Mouse (Mus musculus) adipocyte (in vitro differentiated cells): ENCODE data around the gene Bcar1.
A peak's percentile ranks its signal among the peaks of the same experiment; 100 is the strongest.

Experiments
- DNase-seq: peaks from one replicate; pipeline ENCODE4 v3.0.0-alpha.2; 2016; ENCODE audit warnings: low spot score

Bcar1 gene

DNA sequence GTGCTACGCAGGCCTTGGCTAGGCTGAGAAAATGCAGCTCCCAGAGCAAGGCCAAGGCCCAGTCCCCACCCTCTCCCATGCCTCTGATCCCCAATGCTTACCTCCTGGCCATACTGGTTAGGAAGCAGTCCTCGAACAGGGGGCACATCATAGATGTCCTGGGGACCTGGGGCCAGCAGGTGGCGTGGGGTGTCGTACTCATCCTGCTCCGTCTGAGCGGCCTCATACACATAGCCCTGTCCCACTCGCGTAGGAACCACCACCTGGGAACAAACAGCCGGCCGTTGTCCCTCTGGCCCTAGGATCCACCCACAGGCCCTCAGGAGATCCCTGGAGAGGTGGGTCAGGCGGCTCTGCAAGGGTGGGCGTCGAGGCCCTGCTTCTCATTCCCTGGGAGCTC is 28.1 kb downstream of the Bcar1 start:
- no peak for DNase-seq

DNA sequence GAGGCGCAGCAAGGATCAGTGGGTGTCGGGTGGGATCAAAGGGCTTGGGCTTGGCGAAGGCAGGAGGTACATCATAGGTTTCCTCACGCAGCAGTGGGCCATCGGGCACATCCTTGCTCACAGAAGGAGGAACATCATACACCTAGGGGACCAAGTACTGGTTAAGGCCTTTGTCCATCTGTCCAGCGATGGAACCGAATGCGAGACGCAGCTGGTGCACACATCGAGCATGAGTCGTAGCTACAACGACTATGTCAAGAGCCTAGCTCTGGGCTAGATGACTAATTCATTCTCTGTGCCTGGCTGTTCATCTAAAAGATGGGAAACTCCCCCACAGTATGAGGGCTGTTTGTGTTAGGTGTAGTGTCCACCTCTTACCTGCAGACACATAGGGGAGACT is 29.3 kb downstream of the Bcar1 start:
- DNase-seq, result no peak

- no peak for DNase-seq
Observed at GRCm38 (mm10) chr8:111713817-111714216, 29.8 kb downstream of the Bcar1 start.

DNA sequence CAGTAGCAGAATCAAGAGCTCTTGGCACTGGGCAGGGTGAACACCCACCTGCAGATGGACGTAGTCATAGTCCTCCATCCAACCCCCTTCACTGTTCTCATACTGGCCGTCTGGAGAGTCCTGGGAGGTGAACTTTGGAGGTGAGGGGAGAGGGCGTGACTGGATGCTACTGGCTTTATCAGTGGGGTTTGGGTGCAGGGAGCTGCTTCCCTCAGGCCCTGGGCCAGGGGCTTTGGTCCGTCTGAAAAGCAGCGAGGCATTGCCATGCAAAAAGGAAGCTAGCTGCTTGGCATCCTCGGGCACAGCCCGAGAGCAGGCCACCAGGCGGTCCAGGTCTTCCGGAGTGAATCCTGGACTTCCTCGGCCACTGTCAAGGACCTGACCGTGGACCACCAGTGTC is 30.3 kb downstream of the Bcar1 start:
- no peak for DNase-seq

- peak; percentile 59 for DNase-seq
Observed at GRCm38 (mm10) chr8:111712588-111712987, 31.0 kb downstream of the Bcar1 start.

GRCm38 (mm10) chr8:111712135-111712534 is 31.5 kb downstream of the Bcar1 start:
- DNase-seq, result no peak

DNA sequence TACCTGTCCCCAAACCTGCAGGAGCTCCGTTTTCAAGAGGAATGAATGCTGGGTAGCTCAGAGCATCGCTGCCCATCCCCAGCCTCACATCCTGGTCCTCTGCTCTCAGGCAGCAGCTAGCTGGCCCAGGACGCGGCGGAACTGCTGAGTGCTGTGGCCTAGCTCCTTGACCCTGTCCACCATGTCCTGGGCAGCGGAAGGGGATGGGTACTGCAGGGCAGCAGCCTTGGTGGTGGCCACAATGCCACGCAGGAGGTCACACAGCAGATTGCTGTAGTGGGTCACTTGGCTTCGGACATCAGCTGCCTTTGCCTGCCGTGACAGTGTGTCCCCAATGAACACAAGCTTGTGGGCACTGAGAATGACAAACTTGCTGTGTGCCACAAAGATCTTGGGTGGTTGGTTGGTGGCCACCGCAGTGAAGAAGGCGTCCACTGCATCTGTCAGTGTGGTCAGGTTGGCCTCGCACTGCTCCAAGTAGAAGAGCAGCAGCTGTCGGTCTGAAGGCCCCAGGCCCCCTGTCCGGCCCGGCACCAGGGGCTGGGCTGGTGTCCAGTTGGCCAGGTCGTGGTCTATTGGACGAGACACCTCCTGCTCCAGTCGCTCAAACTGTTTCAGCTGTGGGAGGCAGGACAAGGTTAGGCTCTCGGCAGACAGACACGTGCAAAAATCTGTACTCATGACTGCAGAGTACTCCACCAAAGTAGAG is 32.7 kb downstream of the Bcar1 start:
- no peak for DNase-seq

DNA sequence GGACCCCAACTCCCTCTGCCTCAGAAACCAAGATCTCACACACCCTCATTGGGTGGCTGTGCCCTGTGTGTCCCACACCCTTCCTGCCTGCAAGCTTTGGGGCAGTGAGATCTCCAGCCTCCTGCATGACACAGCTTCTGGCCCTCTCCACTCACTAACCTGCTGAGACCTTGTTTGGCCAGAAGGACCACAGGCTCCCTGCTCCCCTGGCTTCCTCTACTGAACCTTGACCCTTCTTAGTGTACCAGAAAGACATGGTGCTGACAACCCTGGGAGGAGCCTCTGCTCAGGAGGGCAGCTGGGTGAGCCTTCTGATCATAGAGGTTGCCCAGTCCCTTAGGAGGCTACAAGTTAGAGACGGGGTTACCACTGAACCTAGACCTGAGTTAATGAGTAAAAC is 34.4 kb downstream of the Bcar1 start:
- no peak for DNase-seq

DNA sequence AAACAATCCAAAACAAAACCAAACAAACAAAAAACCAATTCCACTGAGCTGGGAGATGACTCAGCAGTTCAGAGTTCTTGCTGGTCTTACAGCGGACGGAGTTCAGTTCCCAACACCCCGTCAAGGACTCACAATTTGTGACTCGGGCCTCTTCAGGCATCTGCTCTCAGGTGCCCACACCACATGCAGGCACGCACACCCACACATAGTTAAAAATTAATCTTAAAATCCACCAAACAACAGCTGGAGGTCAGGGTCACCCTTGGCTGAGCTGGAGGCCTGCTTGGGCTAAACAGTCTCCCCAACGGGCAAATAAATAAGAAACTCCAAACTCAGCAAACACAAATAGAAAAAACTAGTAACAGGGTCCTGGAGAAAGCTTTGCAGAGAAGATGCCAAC is 35.3 kb downstream of the Bcar1 start:
- DNase-seq, result no peak

DNA sequence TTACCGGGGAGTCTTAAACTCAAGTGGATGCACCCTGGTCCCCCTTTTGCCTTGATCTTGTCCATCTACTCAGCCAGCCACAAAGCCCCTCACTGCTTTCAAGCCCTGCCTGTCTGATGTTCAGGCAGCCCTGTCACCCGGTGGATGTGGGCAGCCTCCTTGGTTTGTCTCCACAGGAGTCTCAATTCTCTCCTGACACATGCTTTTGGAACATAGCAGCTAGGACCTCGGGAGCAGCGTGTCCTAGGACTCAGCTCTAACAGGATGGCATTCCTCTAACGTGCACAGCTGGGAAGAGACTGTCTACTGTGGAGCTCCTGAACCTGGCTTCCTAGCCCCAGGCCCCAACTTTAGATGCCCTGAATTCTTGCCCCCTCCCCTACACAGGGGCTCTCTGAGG is 37.9 kb downstream of the Bcar1 start:
- DNase-seq, result no peak

DNA sequence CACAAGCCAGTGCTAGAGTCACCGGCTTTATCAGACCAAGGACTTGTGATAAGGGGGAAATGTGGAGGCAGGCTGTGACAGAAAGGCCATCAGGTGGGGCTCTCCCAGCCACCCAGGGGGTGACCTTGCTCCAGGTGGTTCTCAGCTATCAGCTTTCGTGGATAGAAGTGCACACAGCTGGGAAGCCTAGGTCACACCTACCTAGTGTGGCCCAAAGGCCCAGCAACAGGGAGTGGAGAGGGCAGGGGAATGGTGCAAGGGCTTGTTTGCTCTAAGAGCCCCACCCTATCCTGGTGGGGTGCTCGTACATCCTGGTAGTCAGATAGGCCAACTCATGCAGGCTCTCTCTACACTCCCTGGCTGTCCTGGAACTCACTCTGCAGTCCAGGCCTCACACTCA is 38.4 kb downstream of the Bcar1 start:
- DNase-seq, result no peak

DNA sequence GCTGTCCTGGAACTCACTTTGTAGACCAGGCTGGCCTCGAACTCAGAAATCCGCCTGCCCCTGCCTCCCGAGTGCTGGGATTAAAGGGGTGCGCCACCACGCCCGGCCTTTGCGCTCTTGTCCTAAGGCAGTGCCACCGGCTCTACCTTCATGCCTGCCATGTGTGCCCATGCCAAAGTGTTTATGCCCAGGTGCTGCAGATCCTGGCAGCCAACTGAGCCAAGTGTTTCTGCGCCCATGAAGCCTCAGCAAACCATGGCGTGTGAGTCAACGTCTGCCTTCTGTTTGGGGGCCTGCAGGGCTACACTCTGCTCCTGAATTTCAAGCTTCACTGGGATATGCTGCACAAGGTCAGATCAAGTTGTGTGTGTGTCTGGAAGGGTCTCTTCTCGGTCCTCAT is 39.0 kb downstream of the Bcar1 start:
- no peak for DNase-seq

DNA sequence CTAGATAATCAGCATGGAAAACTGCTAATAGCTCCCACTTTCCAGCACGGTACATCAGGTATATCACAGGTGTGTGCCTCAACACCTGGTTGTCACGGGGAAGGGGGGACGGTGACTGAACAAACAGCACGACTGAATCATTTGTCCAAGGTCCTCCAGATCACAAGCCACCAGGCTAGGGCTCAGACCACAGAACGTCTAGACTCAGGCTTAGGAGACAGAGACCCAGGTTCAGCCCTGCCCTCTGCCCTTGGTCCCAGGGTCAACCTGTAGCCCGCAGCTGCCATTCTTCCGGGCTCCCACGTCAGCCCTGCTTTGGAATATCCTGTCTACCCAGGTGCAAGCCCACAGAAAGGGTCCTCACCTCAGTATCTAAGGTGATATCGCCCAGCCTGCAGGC is 42.2 kb downstream of the Bcar1 start:
- DNase-seq, result no peak

- DNase-seq, result no peak
Observed at GRCm38 (mm10) chr8:111700740-111701139, 42.9 kb downstream of the Bcar1 start.

GRCm38 (mm10) chr8:111700201-111700600 is 43.4 kb downstream of the Bcar1 start:
- no peak for DNase-seq

GRCm38 (mm10) chr8:111699035-111699434 is 44.6 kb downstream of the Bcar1 start:
- DNase-seq, result no peak

DNA sequence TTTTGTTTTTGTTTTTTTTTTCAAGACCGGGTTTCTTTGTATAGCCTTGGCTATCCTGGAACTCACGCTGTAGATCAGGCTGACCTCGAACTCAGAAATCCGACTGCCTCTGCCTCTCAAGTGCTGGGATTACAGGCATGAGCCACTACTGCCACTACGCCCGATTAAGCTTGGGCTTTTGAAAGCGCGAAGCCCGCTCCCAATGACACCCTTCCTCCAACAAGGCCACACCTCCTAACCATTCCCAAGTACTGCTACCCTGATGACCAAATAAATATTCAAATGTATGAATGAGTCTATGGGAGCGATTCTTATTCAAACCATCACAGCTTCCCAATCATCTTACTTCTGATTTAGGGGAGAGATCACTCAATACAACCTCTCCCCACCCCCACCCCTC is 46.0 kb downstream of the Bcar1 start:
- DNase-seq, result no peak

GRCm38 (mm10) chr8:111695441-111695840 is 48.2 kb downstream of the Bcar1 start:
- no peak for DNase-seq

GRCm38 (mm10) chr8:111693261-111693741 is 50.3 kb downstream of the Bcar1 start:
- DNase-seq, result peak; percentile 53

GRCm38 (mm10) chr8:111690960-111691445 is 52.6 kb downstream of the Bcar1 start, which contains the start of gene Ctrb1:
Gene Ctrb1 (minus strand): TSS chr8:111691010.
- DNase-seq, result no peak

DNA sequence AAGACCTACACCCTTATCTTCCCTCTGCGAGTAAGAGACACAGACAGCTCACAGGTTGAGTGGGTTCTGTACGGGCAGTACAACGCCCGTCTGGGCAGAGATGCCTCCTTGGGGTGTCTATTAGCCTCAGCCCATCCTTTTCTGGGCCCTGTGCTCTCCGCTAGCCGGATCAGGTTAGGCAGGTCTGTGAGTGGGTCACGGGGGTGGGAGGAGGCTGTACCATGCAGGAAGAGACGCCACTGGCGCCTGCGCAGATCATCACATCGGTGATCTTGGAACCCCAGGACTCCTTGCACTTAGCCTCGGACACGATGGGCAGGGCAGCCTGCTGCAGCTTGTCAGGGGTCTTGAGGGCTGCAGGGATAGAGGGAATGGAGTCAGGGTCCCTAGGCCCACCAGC is 56.7 kb downstream of the Bcar1 start:
- no peak for DNase-seq

DNA sequence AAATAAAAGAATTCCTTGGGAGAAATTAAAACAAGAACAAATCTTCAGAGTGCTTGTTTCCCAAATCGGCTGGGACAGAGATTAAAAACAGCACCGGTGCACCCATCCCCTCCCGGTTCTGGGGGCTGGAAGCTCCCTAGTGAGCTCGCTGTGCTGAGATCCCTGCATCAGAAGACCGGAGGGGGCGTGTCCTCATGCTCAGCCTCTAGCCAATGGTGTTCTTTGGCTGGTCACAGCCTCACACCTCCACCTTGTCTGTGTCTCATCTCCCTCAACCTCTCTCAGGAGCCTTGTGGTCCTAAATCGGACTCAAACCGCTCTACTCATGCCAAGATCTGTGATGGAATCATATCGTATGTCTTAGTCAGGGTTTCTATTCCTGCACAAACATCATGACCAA is 61.1 kb downstream of the Bcar1 start:
- DNase-seq, result no peak

GRCm38 (mm10) chr8:111681153-111681552 is 62.5 kb downstream of the Bcar1 start:
- DNase-seq, result no peak

GRCm38 (mm10) chr8:111680423-111681028 is 63.1 kb downstream of the Bcar1 start:
- DNase-seq, result no peak
